Mouse (Mus musculus): ENCODE data around the gene Hsd17b3.

Hsd17b3 gene

GRCm38 (mm10) chr13:64089130-64089529, at the start of gene Hsd17b3:
Gene Hsd17b3 (minus strand): TSS chr13:64089230.
- no peak for DNase-seq

GRCm38 (mm10) chr13:64129616-64130375, 40.8 kb upstream of the Hsd17b3 start:
- peak; percentile 31 to 46 for DNase-seq

- DNase-seq, result peak; percentile 38 to 51
These were observed 40.0 kb upstream of the Hsd17b3 start, which contains the start of gene Slc35d2 for GRCm38 (mm10) chr13:64128858-64129615. Gene Slc35d2 (minus strand): TSS chr13:64129368.

GRCm38 (mm10) chr13:64126316-64126715, 37.3 kb upstream of the Hsd17b3 start:
- DNase-seq, result no peak

GRCm38 (mm10) chr13:64124886-64125285, 35.9 kb upstream of the Hsd17b3 start:
- DNase-seq, result no peak

- no peak for DNase-seq
These were observed 34.6 kb upstream of the Hsd17b3 start for GRCm38 (mm10) chr13:64123491-64124188.

GRCm38 (mm10) chr13:64120760-64121159, 31.7 kb upstream of the Hsd17b3 start:
- no peak for DNase-seq

GRCm38 (mm10) chr13:64117442-64117841, 28.4 kb upstream of the Hsd17b3 start:
- no peak for DNase-seq

GRCm38 (mm10) chr13:64110421-64110820, 21.4 kb upstream of the Hsd17b3 start:
- no peak for DNase-seq

GRCm38 (mm10) chr13:64108381-64108850, 19.4 kb upstream of the Hsd17b3 start:
- no peak for DNase-seq

GRCm38 (mm10) chr13:64107535-64107934, 18.5 kb upstream of the Hsd17b3 start:
- no peak for DNase-seq

- no peak for DNase-seq
These were observed 18.1 kb upstream of the Hsd17b3 start for GRCm38 (mm10) chr13:64107105-64107504.

- DNase-seq, result no peak
These were observed 16.7 kb upstream of the Hsd17b3 start for GRCm38 (mm10) chr13:64105690-64106089.

- DNase-seq, result no peak
These were observed 11.2 kb upstream of the Hsd17b3 start for GRCm38 (mm10) chr13:64100186-64100585.

- DNase-seq, result peak in 1 of 2 experiments; percentile 6
These were observed 10.0 kb upstream of the Hsd17b3 start for GRCm38 (mm10) chr13:64098992-64099391.

- DNase-seq, result no peak
These were observed 4.3 kb upstream of the Hsd17b3 start for GRCm38 (mm10) chr13:64093341-64093740.

- DNase-seq, result no peak
These were observed 3.7 kb upstream of the Hsd17b3 start for GRCm38 (mm10) chr13:64092752-64093151.

- no peak for DNase-seq
These were observed 3.1 kb upstream of the Hsd17b3 start for GRCm38 (mm10) chr13:64092141-64092540.

GRCm38 (mm10) chr13:64091006-64091405, 2.0 kb upstream of the Hsd17b3 start:
- no peak for DNase-seq

GRCm38 (mm10) chr13:64090278-64090677, 1.2 kb upstream of the Hsd17b3 start:
- no peak for DNase-seq

- DNase-seq, result no peak
These were observed 973 bp downstream of the Hsd17b3 start for GRCm38 (mm10) chr13:64088057-64088456.

GRCm38 (mm10) chr13:64086036-64086435, 3.0 kb downstream of the Hsd17b3 start:
- no peak for DNase-seq

- no peak for DNase-seq
These were observed 5.7 kb downstream of the Hsd17b3 start for GRCm38 (mm10) chr13:64083331-64083730.
